Mouse (Mus musculus): ENCODE measurements at regions not wholly inside any gene's neighbourhood (a gene's known extent, or its start where the extent isn't known, plus 50 kb on each side); places are given as distances from the start of the nearest gene placed in this dataset.

GRCm38 (mm10) chr2:72662396-72662795, 186.4 kb downstream of the Cdca7 start:
- TF ChIP-seq MAFK (IDR thresholded peaks at IDR 0.05; ENCODE audit: insufficient read depth, low read depth, low read length) = no peak
- TF ChIP-seq ZNF384 (IDR thresholded peaks at IDR 0.05; ENCODE audit: low read depth, low read length) = no peak
- TF ChIP-seq CHD2 (IDR thresholded peaks at IDR 0.05; ENCODE audit: low read depth, low read length) = no peak
- no peak for TF ChIP-seq HCFC1 (IDR thresholded peaks at IDR 0.05; ENCODE audit: borderline replicate concordance, insufficient read depth, low read length)
- TF ChIP-seq ZC3H11A (IDR thresholded peaks at IDR 0.05; ENCODE audit: borderline replicate concordance, low read depth, low read length) = no peak
